Mouse (Mus musculus) Muller cell, postnatal 12 days (primary cell): ENCODE data around the gene Pabpc4.

Experiments
- DNase-seq: peaks from one replicate; pipeline ENCODE4 v3.0.0-alpha.2; 2015; ENCODE audit errors: inconsistent ontology term

Gene Pabpc4

GRCm38 (mm10) chr4:123261721-123262401 lies at the start of gene Pabpc4:
TSS of gene Pabpc4 (plus strand) at chr4:123262351.
- no peak for DNase-seq

GRCm38 (mm10) chr4:123213975-123214374 lies 48.2 kb upstream of the Pabpc4 start:
- no peak for DNase-seq

- no peak for DNase-seq
Observed at GRCm38 (mm10) chr4:123215367-123215766, 46.8 kb upstream of the Pabpc4 start.

GRCm38 (mm10) chr4:123216782-123217181 lies 45.4 kb upstream of the Pabpc4 start:
- DNase-seq, result no peak

GRCm38 (mm10) chr4:123219720-123220357 lies 42.3 kb upstream of the Pabpc4 start:
- DNase-seq, result no peak

GRCm38 (mm10) chr4:123220637-123221036 lies 41.5 kb upstream of the Pabpc4 start:
- no peak for DNase-seq

- DNase-seq, result no peak
Observed at GRCm38 (mm10) chr4:123223309-123223708, 38.8 kb upstream of the Pabpc4 start.

GRCm38 (mm10) chr4:123225718-123226403 lies 36.3 kb upstream of the Pabpc4 start:
- DNase-seq, result no peak

GRCm38 (mm10) chr4:123227707-123228106 lies 34.4 kb upstream of the Pabpc4 start:
- DNase-seq, result no peak

- DNase-seq, result no peak
Observed at GRCm38 (mm10) chr4:123228270-123228669, 33.9 kb upstream of the Pabpc4 start.

GRCm38 (mm10) chr4:123229166-123229565 lies 33.0 kb upstream of the Pabpc4 start:
- no peak for DNase-seq

- DNase-seq, result no peak
Observed at GRCm38 (mm10) chr4:123232841-123233240, 29.3 kb upstream of the Pabpc4 start.

GRCm38 (mm10) chr4:123233492-123234084 lies 28.6 kb upstream of the Pabpc4 start, which contains the start of gene Heyl:
TSS of gene Heyl (plus strand) at chr4:123233556.
- DNase-seq, result peak; percentile 75

GRCm38 (mm10) chr4:123235835-123236430 lies 26.2 kb upstream of the Pabpc4 start:
- no peak for DNase-seq

- no peak for DNase-seq
Observed at GRCm38 (mm10) chr4:123236431-123237031, 25.6 kb upstream of the Pabpc4 start.

GRCm38 (mm10) chr4:123237386-123238266 lies 24.5 kb upstream of the Pabpc4 start:
- no peak for DNase-seq

GRCm38 (mm10) chr4:123239361-123240203 lies 22.6 kb upstream of the Pabpc4 start:
- DNase-seq, result peak; percentile 79

- no peak for DNase-seq
Observed at GRCm38 (mm10) chr4:123246221-123246620, 15.9 kb upstream of the Pabpc4 start.

GRCm38 (mm10) chr4:123246651-123247050 lies 15.5 kb upstream of the Pabpc4 start:
- no peak for DNase-seq
